Mouse (Mus musculus): Measurements from ENCODE around the gene Sobp. TPM values are rescaled to one million over a fixed set of nuclear protein-coding genes. Genes with fewer than 3 reads are reported as not detected.

Gene Sobp
- polyA plus RNA-seq, 1 experiment = 0.30 TPM

- DNase-seq = no peak
- H3K36me3 ChIP-seq (ENCODE audit: control insufficient read depth, insufficient read depth, low read length) = no peaks in the 10 kb centered on the region
- no peak overlapping the region for H3K4me3 ChIP-seq (ENCODE audit: insufficient read depth, low read depth, low read length)
- H3K4me1 ChIP-seq (ENCODE audit: control insufficient read depth, insufficient read depth, low read length) = no peaks in the 10 kb centered on the region
- no peak for TF ChIP-seq CTCF (conservative IDR thresholded peaks at IDR 0.05; ENCODE audit: insufficient read depth, insufficient read length, low read depth, low read length)
- no peak for TF ChIP-seq POLR2A (IDR thresholded peaks at IDR 0.05; ENCODE audit: low read depth, low read length)
- H3K27ac ChIP-seq (ENCODE audit: insufficient read depth, low read depth, low read length) = no peak overlapping the region
- no peaks in the 10 kb centered on the region for H3K27me3 ChIP-seq (replicated peaks; ENCODE audit: control insufficient read depth, insufficient read depth, low read length)
- 85% methylated on average over 10 of the region's 10 CpGs for WGBS
Observed at GRCm38 (mm10) chr10:43093440-43093839, 80.9 kb downstream of the Sobp start.

- no peak for TF ChIP-seq POLR2A (IDR thresholded peaks at IDR 0.05; ENCODE audit: low read depth, low read length)
- TF ChIP-seq CTCF (conservative IDR thresholded peaks at IDR 0.05; ENCODE audit: insufficient read depth, insufficient read length, low read depth, low read length) = no peak
- Histone ChIP-seq H3K4me3 (ENCODE audit: insufficient read depth, low read depth, low read length) (no peak overlapping the region), H3K4me1 (ENCODE audit: control insufficient read depth, insufficient read depth, low read length) (no peaks in the 10 kb centered on the region), H3K36me3 (ENCODE audit: control insufficient read depth, insufficient read depth, low read length) (no peaks in the 10 kb centered on the region), H3K27me3 (replicated peaks; ENCODE audit: control insufficient read depth, insufficient read depth, low read length) (no peaks in the 10 kb centered on the region), H3K27ac (ENCODE audit: insufficient read depth, low read depth, low read length) (no peak overlapping the region)
- WGBS = 44% methylated on average over 3 of the region's 3 CpGs
- DNase-seq = no peak
Observed at GRCm38 (mm10) chr10:43090040-43090439, 84.3 kb downstream of the Sobp start.

GRCm38 (mm10) chr10:43087421-43087820 lies 86.9 kb downstream of the Sobp start:
- H3K36me3 ChIP-seq (ENCODE audit: control insufficient read depth, insufficient read depth, low read length) = no peaks in the 10 kb centered on the region
- DNase-seq = no peak
- no peaks in the 10 kb centered on the region for H3K27me3 ChIP-seq (replicated peaks; ENCODE audit: control insufficient read depth, insufficient read depth, low read length)
- WGBS = 67% methylated on average over 2 of the region's 2 CpGs
- H3K27ac ChIP-seq (ENCODE audit: insufficient read depth, low read depth, low read length) = no peak overlapping the region
- no peak overlapping the region for H3K4me3 ChIP-seq (ENCODE audit: insufficient read depth, low read depth, low read length)
- no peak for TF ChIP-seq CTCF (conservative IDR thresholded peaks at IDR 0.05; ENCODE audit: insufficient read depth, insufficient read length, low read depth, low read length)
- no peak for TF ChIP-seq POLR2A (IDR thresholded peaks at IDR 0.05; ENCODE audit: low read depth, low read length)
- H3K4me1 ChIP-seq (ENCODE audit: control insufficient read depth, insufficient read depth, low read length) = no peaks in the 10 kb centered on the region

- Histone ChIP-seq H3K27ac (ENCODE audit: insufficient read depth, low read depth, low read length) (no peak overlapping the region), H3K4me1 (ENCODE audit: control insufficient read depth, insufficient read depth, low read length) (no peaks in the 10 kb centered on the region), H3K36me3 (ENCODE audit: control insufficient read depth, insufficient read depth, low read length) (no peaks in the 10 kb centered on the region), H3K4me3 (ENCODE audit: insufficient read depth, low read depth, low read length) (no peak overlapping the region), H3K27me3 (replicated peaks; ENCODE audit: control insufficient read depth, insufficient read depth, low read length) (no peaks in the 10 kb centered on the region)
- TF ChIP-seq CTCF (conservative IDR thresholded peaks at IDR 0.05; ENCODE audit: insufficient read depth, insufficient read length, low read depth, low read length) (no peak), POLR2A (IDR thresholded peaks at IDR 0.05; ENCODE audit: low read depth, low read length) (no peak)
- 65% methylated on average over 6 of the region's 6 CpGs for WGBS
- DNase-seq = no peak
Observed at GRCm38 (mm10) chr10:43086888-43087287, 87.4 kb downstream of the Sobp start.

GRCm38 (mm10) chr10:43084087-43084366 lies 90.3 kb downstream of the Sobp start:
- Histone ChIP-seq H3K4me3 (ENCODE audit: insufficient read depth, low read depth, low read length) (no peak overlapping the region), H3K27me3 (replicated peaks; ENCODE audit: control insufficient read depth, insufficient read depth, low read length) (no peaks in the 10 kb centered on the region; the same call in 1 of the 2 replicates), H3K36me3 (ENCODE audit: control insufficient read depth, insufficient read depth, low read length) (no peaks in the 10 kb centered on the region), H3K4me1 (ENCODE audit: control insufficient read depth, insufficient read depth, low read length) (no peaks in the 10 kb centered on the region), H3K27ac (ENCODE audit: insufficient read depth, low read depth, low read length) (no peak overlapping the region)
- 67% methylated on average over 6 of the region's 6 CpGs for WGBS
- no peak for TF ChIP-seq CTCF (conservative IDR thresholded peaks at IDR 0.05; ENCODE audit: insufficient read depth, insufficient read length, low read depth, low read length)
- no peak for TF ChIP-seq POLR2A (IDR thresholded peaks at IDR 0.05; ENCODE audit: low read depth, low read length)
- no peak for DNase-seq

GRCm38 (mm10) chr10:43083288-43084086 lies 90.8 kb downstream of the Sobp start:
- 73% methylated on average over 8 of the region's 9 CpGs for WGBS
- Histone ChIP-seq H3K36me3 (ENCODE audit: control insufficient read depth, insufficient read depth, low read length) (no peaks in the 10 kb centered on the region), H3K27me3 (replicated peaks; ENCODE audit: control insufficient read depth, insufficient read depth, low read length) (no peaks in the 10 kb centered on the region; the same call in 1 of the 2 replicates), H3K27ac (ENCODE audit: insufficient read depth, low read depth, low read length) (no peak overlapping the region), H3K4me3 (ENCODE audit: insufficient read depth, low read depth, low read length) (no peak overlapping the region), H3K4me1 (ENCODE audit: control insufficient read depth, insufficient read depth, low read length) (no peaks in the 10 kb centered on the region)
- no peak for DNase-seq
- no peak for TF ChIP-seq CTCF (conservative IDR thresholded peaks at IDR 0.05; ENCODE audit: insufficient read depth, insufficient read length, low read depth, low read length)
- TF ChIP-seq POLR2A (IDR thresholded peaks at IDR 0.05; ENCODE audit: low read depth, low read length) = no peak

- 74% methylated on average over 3 of the region's 3 CpGs for WGBS
- Histone ChIP-seq H3K27ac (ENCODE audit: insufficient read depth, low read depth, low read length) (no peak overlapping the region), H3K4me3 (ENCODE audit: insufficient read depth, low read depth, low read length) (no peak overlapping the region), H3K27me3 (replicated peaks; ENCODE audit: control insufficient read depth, insufficient read depth, low read length) (no peaks in the 10 kb centered on the region; the same call in 1 of the 2 replicates), H3K36me3 (ENCODE audit: control insufficient read depth, insufficient read depth, low read length) (no peaks in the 10 kb centered on the region), H3K4me1 (ENCODE audit: control insufficient read depth, insufficient read depth, low read length) (no peaks in the 10 kb centered on the region)
- no peak for DNase-seq
- TF ChIP-seq CTCF (conservative IDR thresholded peaks at IDR 0.05; ENCODE audit: insufficient read depth, insufficient read length, low read depth, low read length) = no peak
Observed at GRCm38 (mm10) chr10:43081316-43081715, 93.0 kb downstream of the Sobp start.

Data from kidney, adult 2 months (tissue).